18 mouse cellular contexts compared by ENCODE assay signal in the genomic region with DNA sequence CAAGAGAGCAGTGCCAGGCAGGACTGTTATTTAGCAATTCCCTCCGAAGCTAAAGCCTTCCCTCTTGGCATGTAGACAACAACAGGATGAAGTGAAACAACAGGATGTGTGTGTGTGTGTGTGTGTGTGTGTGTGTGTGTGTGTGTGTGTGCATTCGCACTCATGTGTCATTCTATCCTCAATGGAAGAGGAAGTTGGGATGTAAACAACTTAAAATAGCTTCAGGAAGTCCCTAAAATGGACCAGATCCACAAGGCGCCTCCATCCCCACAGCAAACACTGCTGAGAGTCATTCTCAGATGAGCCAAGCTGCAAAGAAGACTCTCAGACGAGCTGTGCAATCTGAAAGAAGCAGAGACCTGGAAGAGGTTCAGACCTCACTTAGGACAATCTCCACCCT.
DNase-seq lines count a peak whose midpoint lies in the region; ATAC-seq lines count a peak whose summit lies in the region.
"Had no signal": no experiment of that assay in that cellular context is flagged by ENCODE, and none has a peak within 500 bp of the region (broad histone marks: within the 10 kb centered on the region; RNA-seq: fewer than 3 reads in every experiment).

No protein-coding gene starts in this region.

- peaks cover 6% of the 10 kb centered on the region; the same call in 1 of the 2 replicates for H3K4me1 ChIP-seq in kidney, embryonic 15.5 days
- 0 out of 2 replicates have a peak, but pooled peaks cover under 1% of the 10 kb centered on the region for H3K4me1 ChIP-seq in midbrain, embryonic 14.5 days (ENCODE audit: control insufficient read depth, insufficient read depth, low read length)
- H3K4me1 ChIP-seq: liver, embryonic 13.5 days had no signal

- no peaks in the 10 kb centered on the region for H3K36me3 ChIP-seq in kidney, embryonic 15.5 days
- no peaks in the 10 kb centered on the region for H3K36me3 ChIP-seq in midbrain, embryonic 14.5 days (ENCODE audit: control insufficient read depth, insufficient read depth, low read length)
- H3K36me3 ChIP-seq: liver, embryonic 13.5 days; midbrain, embryonic 13.5 days had no signal

- no peak for ATAC-seq in kidney, embryonic 15.5 days (replicated peaks; ENCODE audit: low FRiP score)
- ATAC-seq in midbrain, embryonic 14.5 days (ENCODE audit: low FRiP score, low TSS enrichment), result no peak
- ATAC-seq: inflammation-experienced regulatory T-cells, adult 6 months; midbrain, embryonic 13.5 days had no signal

- WGBS in kidney, embryonic 15.5 days, result 68% methylated on average over 4 of the region's 4 CpGs
- 75% methylated on average over 4 of the region's 4 CpGs for WGBS in midbrain, embryonic 14.5 days

- H3K4me3 ChIP-seq in kidney, embryonic 15.5 days (replicated peaks), result no peak overlapping the region
- no peak overlapping the region for H3K4me3 ChIP-seq in midbrain, embryonic 14.5 days (replicated peaks; ENCODE audit: low read depth, low read length)
- H3K4me3 ChIP-seq: layer of hippocampus, adult 2 months; liver, embryonic 13.5 days; midbrain, embryonic 13.5 days had no signal

- H3K9me3 ChIP-seq in kidney, embryonic 15.5 days (replicated peaks), result no peaks in the 10 kb centered on the region
- no peaks in the 10 kb centered on the region for H3K9me3 ChIP-seq in midbrain, embryonic 14.5 days (ENCODE audit: control insufficient read depth, low read length)
- H3K9me3 ChIP-seq: liver, embryonic 13.5 days; midbrain, embryonic 13.5 days had no signal

- 0 out of 2 replicates have a peak overlapping the region, but pooled peaks have one; percentile 22 for H3K27ac ChIP-seq in kidney, embryonic 15.5 days
- H3K27ac ChIP-seq in midbrain, embryonic 14.5 days (replicated peaks; ENCODE audit: low read depth, low read length), result no peak overlapping the region
- H3K27ac ChIP-seq: layer of hippocampus, adult 2 months; liver, embryonic 13.5 days; midbrain, embryonic 13.5 days; stomach, postnatal 0 days had no signal

- no peak overlapping the region for H3K9ac ChIP-seq in kidney, embryonic 15.5 days
- H3K9ac ChIP-seq in midbrain, embryonic 14.5 days (replicated peaks; ENCODE audit: low read length), result no peak overlapping the region
- H3K9ac ChIP-seq: liver, embryonic 13.5 days; midbrain, embryonic 13.5 days had no signal

- DNase-seq in adrenal gland, postnatal 14 days, result peak; percentile 13
- DNase-seq in adrenal gland, postnatal 36 days, result no peak
- no peak for DNase-seq in kidney, adult 11 months
- DNase-seq in right cerebral cortex, postnatal 14 days, result peak; percentile 6
- DNase-seq in right cerebral cortex, adult 2 months (ENCODE audit: low spot score in 2 of 2), result no peak
- DNase-seq in midbrain, embryonic 14.5 days, result no peak
- DNase-seq in gastrocnemius, postnatal 4 days (ENCODE audit: low spot score in 2 of 2), result no peak
- DNase-seq: cerebellum, adult 2 months; gastrocnemius, postnatal 14 days; liver, embryonic 13.5 days; spleen, adult 18-20 months; thymus, postnatal 36 days had no signal

- H3K4me2 ChIP-seq in kidney, embryonic 15.5 days, result no peak overlapping the region
- H3K4me2 ChIP-seq in midbrain, embryonic 14.5 days (ENCODE audit: low read length), result no peak overlapping the region
- H3K4me2 ChIP-seq: liver, embryonic 13.5 days; midbrain, embryonic 13.5 days had no signal

- no peaks in the 10 kb centered on the region for H3K27me3 ChIP-seq in kidney, embryonic 15.5 days
- H3K27me3 ChIP-seq in midbrain, embryonic 14.5 days (ENCODE audit: control insufficient read depth, insufficient read depth, low read length), result no peaks in the 10 kb centered on the region
- H3K27me3 ChIP-seq: CH12.LX; liver, embryonic 13.5 days; midbrain, embryonic 13.5 days had no signal

Comparison
In these comparisons a context has a peak if more than half of its experiments do, and no peak if none do; other contexts are left out.
1. DNase-seq: peak in adrenal gland, postnatal 14 days (single experiment) and right cerebral cortex, postnatal 14 days (single experiment); none in adrenal gland, postnatal 36 days (0 of 2), kidney, adult 11 months (single experiment), right cerebral cortex, adult 2 months (0 of 2), midbrain, embryonic 14.5 days (single experiment) and gastrocnemius, postnatal 4 days (0 of 2).